Mouse (Mus musculus): Measurements from ENCODE around the gene Bhlhe23.
A peak's percentile ranks its signal among the peaks of the same experiment; 100 is the strongest.

Bhlhe23 gene

DNA sequence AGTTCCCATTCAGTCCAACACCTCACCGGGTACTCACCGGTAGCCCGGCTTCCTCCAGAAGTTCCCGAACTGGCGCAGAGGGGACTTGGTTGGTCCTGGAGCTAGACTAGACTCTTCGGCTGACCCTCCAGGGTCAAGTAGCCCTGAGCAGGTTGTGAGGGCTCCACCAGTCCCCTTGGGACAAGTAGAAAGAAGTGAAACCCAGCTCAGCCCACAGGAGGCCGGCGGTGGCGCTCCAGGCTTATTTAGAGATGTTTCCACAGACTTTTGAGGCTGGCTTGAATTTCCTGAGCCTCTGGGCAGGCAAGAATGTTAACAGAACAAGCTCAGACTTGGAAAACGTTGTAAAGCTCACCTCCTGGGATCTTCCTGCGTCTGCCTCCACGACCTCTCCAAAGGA is 1.5 kb downstream of the Bhlhe23 start:
- DNase-seq (ENCODE audit: low spot score), result no peak

DNA sequence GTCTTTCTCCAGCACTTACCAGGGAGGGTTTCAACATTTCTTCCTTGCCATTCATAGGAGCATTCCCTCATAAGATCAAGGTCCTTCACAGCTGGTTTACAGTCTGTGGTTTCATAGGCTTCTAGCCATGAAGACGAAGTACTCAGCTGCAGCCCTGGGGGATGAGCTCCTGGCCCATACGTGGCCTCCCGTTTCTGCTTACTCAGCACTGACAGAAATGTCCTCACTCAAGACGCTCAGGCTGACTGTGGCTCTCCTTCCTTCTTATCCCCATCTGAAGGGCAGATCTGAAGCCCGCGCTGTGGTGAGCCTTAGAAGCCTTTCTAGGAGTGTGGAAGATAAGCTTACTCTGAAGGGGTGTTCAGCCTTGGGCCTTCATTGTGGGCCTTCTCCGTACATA is 11.0 kb downstream of the Bhlhe23 start:
- no peak for DNase-seq (ENCODE audit: low spot score)

DNA sequence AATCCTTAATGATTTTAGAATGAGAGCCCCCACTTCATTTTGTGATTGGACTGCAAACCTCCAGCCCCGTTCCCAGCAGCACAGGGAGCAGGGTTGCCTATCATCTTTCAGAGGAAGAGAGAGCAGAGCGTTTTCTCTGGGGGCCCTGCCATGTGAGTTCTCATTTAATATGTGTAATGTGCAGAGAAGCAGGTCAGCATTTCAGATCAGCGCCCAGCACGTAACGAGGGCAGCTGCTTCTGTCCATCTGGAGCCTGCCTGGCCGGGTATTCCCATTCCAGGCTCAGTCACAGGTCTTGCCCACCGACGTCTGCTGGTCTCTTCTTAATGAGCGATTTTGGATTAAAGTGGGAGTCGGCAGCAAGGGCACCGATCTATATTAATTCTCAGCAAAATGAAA is 11.7 kb downstream of the Bhlhe23 start:
- DNase-seq (ENCODE audit: low spot score), result no peak

DNA sequence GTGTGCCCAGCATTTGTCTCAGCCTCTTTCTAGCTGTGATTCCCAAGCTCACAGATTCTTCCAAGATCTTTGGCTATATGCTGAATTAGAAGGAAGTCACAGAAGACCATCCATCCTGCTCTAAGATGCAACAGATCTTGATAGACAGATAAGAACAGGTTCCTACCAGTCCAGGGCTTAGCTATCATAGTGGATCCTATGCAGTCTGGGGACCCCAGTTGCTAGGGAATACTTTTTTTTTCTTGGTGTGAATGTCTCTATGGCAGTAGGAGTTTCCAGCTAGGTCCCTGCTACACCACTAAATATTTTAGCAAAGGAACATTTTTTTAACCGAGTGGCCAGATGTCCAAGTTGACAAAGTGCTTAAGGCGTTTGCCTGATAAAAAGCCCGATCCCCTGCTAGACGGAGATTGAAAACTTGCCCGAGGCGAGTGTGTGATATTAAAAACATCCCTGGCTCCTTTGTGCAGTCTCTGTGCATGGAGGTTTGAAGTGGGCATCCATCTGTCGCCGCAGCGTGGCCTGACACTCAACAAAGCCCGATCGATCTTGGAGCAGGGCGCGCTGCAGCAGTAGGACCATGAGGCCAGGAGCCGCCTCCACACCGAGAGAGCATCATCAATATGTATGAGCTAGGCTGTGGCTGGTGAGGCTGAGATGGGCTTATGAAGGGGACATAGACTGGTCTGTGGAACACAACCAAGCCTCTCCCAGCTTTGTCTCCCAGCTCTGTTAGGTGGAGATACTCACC is 18.0 kb downstream of the Bhlhe23 start:
- DNase-seq (ENCODE audit: low spot score), result no peak

DNA sequence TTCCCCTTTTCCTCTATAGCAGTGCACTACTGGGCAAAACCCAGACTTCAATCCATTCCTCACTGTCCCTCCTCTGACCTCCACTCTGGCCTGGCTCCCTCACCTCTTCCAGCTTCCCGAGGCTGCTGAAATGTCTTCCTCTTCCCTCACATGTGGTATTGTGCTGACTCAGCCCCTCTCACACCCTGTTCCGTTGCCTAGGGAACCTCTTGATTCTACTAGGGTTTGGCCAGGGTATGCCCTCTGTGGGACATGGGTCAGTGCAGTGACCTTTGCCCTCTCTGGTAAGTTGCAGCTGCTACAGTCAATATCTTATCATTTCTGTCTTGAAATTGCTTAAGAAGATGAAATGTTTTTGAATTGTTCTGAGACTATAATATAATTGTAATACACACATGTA is 19.9 kb downstream of the Bhlhe23 start:
- DNase-seq (ENCODE audit: low spot score), result no peak

DNA sequence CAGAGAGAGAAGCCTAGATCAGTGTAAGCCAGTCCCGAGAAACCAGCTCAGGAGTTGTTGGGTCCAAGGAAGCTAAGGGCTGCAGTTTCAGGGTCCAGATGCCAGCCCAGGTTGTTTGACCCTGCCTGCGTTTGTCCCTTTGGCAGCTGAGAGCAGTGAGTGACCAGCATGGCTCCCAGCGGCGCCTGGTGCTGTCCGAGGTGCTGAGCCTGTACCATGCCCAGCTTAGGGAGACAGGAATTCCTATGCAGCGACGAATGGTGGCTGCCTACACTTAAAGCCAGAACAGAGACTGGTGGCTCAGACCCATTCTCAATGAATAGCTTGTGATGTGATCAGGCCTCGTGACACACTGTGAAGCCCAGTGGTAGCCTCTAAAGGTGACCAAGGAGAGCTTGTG is 20.8 kb downstream of the Bhlhe23 start:
- peak; percentile 65 for DNase-seq (ENCODE audit: low spot score)

DNA sequence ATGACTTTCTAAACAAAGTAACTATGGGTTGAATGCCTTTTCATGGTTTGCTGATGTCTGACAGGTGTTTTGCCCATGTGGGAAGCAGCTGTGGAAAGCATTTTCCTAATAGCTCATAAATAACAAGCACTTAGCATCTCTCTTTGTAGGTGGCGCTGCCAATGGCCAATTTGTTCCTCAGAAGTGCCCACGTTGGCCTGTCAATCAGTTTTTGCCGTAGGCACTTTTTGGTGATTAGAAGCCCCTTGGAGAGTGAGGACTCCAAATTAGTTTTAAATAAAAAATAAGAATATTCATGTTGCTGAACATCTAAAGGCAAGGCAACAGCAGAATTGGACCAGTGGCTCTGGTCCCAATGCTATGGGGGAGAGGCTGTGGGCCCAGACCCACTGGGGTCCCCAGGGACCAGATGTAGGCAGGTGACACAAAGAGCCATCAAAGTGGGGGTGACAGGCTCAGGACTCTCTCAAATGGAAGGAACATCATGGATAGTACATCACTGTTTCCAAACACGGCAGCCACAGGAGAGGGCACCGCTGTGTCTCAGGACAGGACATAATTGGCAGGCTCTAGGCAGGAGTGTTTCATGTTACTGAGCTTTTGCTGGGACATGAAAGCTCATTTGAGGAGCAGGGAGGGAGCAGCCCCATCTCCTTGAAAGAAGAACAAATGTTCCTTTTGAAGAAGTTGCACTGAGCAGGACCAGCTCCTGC is 21.6 kb downstream of the Bhlhe23 start:
- no peak for DNase-seq (ENCODE audit: low spot score)

DNA sequence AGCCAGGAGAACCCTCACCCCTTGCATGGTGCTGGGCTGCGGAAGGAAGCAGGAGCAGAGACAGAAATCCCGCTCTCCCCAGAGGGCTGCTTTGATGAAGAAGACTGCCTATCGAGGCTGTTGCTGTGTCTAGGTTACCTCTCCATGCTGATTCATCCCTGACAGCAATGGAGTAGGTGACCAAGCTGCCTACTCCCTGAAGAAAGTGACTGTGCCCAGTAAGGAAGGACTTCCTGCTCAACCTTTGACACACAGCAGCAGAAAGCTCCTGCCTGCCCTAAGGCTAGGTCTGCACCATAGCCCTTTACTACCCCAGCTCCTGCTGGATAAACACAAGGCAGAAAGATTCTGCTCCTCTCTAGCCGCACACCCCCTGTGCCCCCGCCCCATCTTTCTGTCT is 27.8 kb downstream of the Bhlhe23 start:
- no peak for DNase-seq (ENCODE audit: low spot score)

DNA sequence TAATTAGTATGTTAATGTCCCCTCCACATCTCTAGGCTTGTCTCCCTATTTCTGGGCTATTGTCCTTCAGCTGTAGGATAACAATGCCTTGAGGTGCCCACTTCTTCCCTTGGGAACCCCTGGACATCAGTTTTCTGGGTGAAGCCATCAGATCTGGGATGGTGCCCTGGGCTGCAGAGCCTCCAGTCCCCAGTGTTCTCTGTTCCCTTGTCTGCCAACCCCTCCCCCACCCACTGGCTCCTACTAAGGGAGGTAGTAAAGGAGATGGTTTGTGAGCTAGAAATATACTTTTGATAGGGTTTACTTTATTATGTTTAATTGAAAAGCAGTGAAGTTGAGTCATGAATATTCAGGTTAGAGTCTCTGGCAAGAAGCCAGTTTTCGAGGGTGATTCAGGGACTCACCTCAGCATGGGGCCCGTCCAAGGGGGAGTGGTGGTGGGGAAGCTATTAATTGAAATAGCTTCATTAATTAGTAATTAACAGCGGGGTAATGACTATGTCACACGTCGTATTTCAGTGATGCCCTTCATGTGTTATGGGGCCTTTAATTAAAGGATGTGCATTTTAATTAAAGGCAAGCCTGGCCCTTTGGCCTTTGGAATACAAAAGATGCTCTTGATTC is 30.0 kb downstream of the Bhlhe23 start:
- DNase-seq (ENCODE audit: low spot score), result no peak

DNA sequence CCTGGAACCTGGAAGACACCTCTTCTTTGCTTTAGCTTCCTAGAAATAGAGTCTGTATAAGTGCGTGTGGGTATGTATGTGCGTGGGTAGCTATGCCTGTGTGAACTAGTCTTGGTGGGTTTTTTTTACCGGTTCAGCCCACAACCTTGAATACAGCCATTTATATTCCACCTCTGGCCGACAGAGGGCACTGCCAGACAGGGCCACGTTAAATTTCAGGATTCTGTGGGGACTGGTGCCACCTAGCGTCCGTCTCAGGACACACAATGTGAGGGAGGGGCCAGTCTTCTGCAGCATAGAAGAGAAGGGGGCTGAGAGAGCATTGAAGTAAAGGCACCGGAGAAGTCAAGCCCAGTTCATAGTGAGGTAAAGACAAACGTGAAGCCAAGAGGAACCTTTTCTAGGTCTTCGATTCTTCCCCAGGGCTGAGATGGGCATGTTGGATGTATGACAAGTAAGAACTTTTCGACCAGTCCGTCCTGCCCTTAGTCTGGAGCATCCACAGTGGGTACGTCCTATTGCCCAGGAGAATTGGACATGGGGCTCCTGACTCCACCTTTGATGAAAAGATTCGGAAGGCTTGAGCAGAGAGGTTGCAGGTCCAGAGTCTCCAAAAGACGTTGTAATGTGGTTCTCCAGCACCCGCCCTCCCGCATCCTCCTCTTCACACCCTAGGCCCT is 31.3 kb downstream of the Bhlhe23 start:
- DNase-seq (ENCODE audit: low spot score), result peak; percentile 81

DNA sequence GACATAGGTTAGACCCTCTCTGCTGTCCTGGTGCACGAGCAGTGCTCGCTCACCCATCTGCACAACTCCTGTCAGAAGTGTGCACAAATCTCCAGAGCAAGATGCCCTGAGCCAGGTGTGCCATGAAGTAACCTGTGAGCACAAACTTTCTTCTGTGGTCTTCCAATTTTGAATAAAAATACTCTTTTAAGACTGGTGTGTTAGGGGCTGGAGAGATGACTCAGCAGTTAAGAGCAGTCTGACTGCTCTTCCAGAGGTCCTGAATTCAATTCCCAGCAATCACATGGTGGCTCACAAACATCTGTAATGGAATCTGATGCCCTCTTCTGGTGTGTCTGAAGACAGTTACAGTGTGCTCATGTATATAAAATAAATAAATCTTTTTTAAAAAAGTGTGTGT is 33.4 kb downstream of the Bhlhe23 start:
- DNase-seq (ENCODE audit: low spot score), result no peak

DNA sequence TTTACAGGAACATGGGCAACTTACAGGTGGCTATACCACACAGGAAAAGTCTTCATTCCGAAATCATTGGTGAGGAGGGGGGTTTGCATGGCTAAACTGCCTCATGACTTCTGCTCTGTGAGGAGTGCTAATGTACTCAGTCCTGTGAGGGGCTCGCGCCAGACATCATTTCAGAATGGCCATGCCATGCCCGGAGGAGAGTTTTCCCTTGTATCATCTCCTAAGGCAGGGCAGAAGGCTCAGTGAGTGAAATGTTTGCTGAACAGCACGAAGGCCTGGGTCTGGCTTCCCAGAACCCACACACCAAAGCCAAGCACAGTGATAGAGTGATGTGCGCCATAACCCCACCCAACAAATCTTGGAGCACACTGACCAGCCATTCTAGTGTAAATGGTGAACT is 33.9 kb downstream of the Bhlhe23 start:
- DNase-seq (ENCODE audit: low spot score), result no peak

DNA sequence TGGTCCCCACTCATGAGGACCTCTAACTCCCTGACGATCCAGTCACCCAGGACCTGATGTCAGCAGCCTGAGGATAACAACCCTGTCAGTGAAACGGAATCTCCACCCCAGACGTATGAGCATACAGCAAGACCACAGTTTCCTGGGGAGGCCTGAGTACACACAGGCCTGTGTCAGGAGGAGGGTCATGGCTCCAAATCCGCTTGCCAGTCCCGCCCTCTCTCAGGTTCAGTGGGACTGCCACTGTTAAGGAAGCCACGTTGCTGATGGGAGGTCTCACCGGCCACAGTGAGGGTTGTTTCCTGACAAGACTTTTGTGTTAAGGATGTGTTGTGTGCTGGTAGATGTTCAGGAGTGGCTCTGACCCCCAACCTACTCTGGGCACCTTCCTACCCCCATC is 35.3 kb downstream of the Bhlhe23 start:
- DNase-seq (ENCODE audit: low spot score), result no peak

DNA sequence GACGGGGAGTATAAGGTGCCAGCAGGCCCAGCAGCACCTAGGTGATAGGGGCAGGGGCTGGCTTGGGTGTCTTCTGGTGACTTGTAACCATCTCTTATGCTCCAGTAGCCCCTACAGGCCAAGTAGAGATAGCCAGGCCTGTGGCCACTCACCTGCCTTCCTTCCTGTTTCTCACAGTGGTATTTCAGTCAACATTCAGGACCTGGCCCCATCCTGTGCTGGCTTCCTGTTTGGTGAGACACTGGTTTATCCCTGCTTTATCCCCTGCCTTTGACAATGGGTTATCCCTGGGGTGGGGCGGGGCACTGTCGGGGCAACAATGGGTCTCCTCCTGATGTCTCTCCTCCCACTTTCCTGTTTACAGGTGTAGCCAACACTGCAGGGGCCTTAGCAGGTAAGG is 36.4 kb downstream of the Bhlhe23 start:
- DNase-seq (ENCODE audit: low spot score), result no peak

DNA sequence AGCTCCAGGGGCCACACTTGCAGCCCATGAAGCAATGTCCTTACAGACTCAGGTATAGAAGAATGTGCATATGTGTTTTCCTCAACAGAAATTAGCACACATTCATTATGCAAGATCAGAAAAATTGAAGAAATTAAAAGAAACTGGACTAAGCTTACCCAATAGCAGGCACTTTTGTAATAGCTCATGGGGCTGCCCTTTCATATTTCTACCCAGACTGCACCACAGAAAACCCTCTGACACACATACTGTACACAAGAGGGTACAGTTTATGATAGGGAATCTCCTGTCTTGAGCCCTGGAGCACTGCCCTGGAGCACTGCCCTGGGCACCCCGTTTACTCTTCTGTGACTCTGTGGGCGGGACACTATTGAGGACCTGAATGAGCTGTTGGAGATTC is 38.7 kb downstream of the Bhlhe23 start:
- no peak for DNase-seq (ENCODE audit: low spot score)

DNA sequence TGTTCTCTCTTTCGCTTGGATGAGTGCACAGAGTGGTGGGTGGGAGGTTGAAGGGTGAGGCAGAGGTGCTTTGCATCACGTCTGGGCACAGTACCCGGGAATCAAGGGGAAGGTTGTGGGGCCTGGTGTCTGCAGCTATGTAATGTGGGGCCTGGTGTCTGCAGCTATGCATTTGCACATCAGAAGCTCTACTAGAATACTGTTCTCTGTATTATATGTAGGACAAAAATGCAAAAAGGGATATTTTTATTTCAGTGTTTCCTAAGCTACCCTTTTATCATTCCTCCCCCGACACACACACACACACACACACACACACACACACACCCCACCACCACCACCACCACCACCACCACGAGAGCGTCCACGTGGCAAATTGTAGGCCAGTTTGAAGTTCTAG is 41.5 kb downstream of the Bhlhe23 start:
- no peak for DNase-seq (ENCODE audit: low spot score)

DNA sequence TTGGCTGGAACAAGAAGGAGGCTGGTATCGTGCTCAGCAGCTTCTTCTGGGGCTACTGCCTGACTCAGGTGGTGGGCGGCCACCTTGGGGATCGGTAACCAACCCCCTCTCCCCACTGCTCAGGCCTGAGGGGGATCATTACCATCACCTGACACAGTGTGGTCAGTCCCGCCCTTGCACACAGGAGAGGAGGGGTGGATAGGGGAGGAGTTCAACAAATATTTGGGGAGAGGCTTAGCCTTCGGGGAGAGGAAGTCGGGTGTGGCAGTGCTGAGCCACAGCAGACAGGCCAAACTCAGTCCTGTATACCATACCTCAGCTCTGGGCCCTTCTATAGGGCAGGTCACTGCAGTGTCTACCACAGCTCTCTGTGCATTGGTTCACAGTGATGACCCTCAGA is 44.7 kb downstream of the Bhlhe23 start:
- DNase-seq (ENCODE audit: low spot score), result no peak

DNA sequence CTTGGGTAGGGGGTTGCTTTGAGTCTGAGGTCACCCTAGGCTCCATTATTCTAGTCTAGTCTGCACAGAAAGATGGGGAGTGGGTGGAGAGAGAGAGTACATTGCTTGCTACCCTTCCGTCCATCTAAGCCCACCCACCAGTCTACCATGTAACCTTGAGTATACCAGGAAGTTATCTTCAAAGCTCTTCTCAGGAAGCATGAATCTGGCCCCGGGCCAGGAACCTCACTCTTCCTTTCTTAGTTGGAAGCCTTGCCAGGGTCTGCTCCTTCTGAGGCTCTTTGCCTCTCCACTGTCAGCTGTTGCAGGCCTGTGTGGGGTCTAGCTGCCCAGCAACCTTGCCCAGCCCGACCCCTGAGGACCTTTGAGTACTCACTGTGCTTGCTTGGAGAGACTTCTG is 45.7 kb downstream of the Bhlhe23 start:
- DNase-seq (ENCODE audit: low spot score), result no peak

DNA sequence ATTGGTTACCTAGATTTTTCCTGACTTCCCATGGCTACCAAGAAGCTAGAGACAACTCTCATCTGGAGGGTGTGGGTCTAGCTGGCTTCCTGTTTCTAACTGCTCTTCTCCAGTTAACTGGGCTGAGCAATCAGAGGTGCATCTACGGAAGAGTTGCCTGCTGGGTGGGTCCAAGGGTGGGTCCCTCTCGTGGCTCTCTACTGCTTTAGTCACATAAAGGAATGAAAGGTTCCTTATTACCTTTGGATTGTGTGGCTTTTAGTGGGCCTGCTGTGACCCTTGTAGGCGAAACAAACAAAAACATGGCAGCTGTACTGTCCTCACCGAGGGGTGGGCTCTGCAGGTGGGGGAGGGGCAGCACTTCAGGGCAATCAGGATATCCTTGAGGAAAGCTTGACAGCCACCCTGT is 49.1 kb downstream of the Bhlhe23 start:
- no peak for DNase-seq (ENCODE audit: low spot score)

DNA sequence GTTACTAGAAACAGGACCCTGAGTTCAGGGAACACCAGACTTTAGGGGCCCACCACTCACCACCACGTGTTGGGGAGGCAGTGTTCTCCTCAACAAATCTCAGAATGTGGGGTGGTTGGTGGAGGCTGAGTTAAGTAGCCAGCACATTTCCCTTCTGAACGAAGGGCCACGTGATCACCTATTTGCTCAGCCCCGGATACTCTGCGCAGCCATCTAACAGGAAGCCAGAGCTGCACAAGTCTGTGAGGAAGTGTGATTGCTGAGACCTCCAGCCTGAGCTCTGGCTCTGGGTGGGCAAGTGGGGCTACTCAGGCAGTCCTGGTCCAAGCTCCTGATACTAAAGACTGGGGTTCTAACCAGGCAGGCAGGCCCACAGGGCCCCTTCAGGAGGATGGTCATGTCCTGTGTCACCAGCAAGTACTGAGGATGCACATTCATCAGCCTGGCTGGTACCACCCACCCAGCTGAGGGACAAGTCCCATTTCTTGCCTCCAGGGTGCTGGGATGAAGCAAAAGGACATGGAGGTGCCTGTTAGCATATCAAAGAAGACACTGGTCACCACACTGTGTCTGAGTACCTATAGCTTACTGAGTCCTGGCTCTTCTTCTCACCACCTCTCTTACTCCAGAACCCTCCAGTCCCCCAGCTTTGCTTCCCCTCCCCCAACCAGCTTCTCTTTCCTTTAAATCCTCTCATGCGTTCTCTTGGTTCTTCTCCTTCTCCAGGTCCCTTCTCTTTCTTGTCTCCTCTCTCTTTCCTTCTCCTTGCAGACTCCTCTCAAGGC is 49.9 kb downstream of the Bhlhe23 start:
- DNase-seq (ENCODE audit: low spot score), result no peak

DNA sequence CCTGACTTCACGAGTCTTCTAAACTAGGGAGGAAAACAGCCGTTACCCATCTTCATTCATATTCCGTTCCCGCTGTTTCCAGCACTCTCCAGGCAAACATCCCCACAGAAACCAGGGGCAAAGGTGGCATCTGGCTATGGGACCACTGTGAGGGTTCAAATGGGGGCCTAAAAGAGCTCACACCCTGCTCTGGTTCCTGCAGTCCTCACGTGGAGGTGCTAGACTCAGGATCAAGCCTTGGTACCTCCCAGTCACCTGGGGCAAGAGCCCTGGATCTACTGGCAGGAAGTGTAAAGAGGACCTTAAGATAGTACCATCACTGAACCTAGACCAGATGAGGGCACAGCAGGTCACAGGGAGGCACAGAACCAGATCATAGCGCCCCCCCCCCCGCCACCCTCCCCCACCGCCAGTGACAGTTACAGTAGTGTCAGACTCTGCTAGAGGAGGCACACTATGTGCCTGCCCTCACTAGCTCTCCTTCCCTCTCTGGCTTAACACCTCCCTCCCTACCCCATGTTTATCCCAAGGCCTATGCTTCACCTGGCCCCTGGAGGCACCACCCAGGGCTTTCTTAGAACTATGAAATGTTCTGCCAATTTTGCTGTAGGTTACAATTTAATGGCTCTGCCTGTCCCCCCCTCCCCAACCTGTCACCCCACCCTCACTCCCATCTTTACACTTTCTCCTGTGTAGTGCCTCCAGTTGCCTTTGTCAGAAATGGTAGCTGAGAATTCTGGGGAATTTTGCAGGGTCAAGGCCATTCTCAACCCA is 50.7 kb downstream of the Bhlhe23 start:
- DNase-seq (ENCODE audit: low spot score), result no peak
